Mouse (Mus musculus): Measurements from ENCODE around the gene Mthfd1.

Gene Mthfd1

DNA sequence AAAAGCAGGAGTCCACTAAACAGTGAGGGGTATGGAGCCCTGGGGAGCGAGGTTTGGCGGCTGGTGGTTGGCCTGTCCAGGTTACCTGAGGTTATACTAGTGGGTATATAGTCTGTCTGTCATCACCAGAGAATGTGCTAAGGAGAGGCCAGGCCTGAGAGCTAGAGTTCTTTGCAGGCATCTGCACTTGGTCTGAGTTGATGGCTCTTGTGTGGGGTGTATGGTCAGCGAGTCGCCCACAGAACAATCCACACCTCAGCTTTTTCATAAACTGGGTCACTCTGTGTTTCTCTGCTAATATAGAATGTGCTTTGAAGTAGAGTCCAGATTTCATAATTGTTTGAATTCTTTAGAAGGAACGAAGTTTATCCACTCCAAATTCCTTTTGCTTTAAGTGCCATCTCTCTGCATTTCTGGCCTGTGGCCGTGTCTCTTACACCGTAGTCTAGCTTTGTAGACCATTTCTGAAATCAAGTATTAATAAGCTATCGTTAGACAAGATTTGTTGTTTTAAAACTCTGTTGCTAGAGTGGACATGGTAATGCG lies 44.3 kb downstream of the Mthfd1 start:
- Histone ChIP-seq H3K27me3 (ENCODE audit: insufficient read depth, low read length) (no peaks in the 10 kb centered on the region), H3K9me3 (ENCODE audit: low read length) (no peaks in the 10 kb centered on the region), H3K4me3 (replicated peaks; ENCODE audit: low read length) (no peak overlapping the region), H3K4me1 (replicated peaks; ENCODE audit: low read depth, low read length) (no peaks in the 10 kb centered on the region), H3K36me3 (ENCODE audit: insufficient read depth, low read length) (peaks cover 100% of the 10 kb centered on the region)
- TF ChIP-seq NANOG (IDR thresholded peaks at IDR 0.05; ENCODE audit: borderline replicate concordance, low read length) (no peak), POU5F1 (IDR thresholded peaks at IDR 0.05; ENCODE audit: borderline replicate concordance, low read length) (no peak), CTCF (conservative IDR thresholded peaks at IDR 0.05; ENCODE audit: low read length) (no peak)

DNA sequence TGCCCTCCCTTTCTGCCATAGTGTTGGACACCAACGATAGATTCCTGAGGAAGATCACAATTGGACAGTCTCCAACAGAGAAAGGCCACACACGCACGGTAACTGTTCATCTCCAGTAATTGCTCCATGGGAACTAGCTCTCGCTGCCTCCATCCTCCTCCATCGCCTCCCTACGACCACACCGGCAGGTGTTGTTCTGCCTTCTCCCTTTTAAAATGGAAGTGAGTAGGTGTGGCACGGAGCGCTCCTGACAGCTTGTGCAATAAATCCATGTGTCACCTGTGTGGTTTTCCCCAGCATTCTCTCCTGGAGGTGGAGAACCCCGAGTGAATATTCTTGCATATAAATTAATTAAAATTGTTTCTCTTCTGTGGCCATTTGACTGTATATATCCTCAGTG lies 45.3 kb downstream of the Mthfd1 start:
- no peaks in the 10 kb centered on the region for H3K27me3 ChIP-seq (ENCODE audit: insufficient read depth, low read length)
- H3K36me3 ChIP-seq (ENCODE audit: insufficient read depth, low read length): peaks cover 98% of the 10 kb centered on the region
- peaks cover 6% of the 10 kb centered on the region for H3K4me1 ChIP-seq (replicated peaks; ENCODE audit: low read depth, low read length)
- H3K9me3 ChIP-seq (ENCODE audit: low read length): no peaks in the 10 kb centered on the region
- H3K4me3 ChIP-seq (replicated peaks; ENCODE audit: low read length): no peak overlapping the region
- TF ChIP-seq CTCF (conservative IDR thresholded peaks at IDR 0.05; ENCODE audit: low read length): no peak
- TF ChIP-seq NANOG (IDR thresholded peaks at IDR 0.05; ENCODE audit: borderline replicate concordance, low read length): no peak
- TF ChIP-seq POU5F1 (IDR thresholded peaks at IDR 0.05; ENCODE audit: borderline replicate concordance, low read length): no peak

DNA sequence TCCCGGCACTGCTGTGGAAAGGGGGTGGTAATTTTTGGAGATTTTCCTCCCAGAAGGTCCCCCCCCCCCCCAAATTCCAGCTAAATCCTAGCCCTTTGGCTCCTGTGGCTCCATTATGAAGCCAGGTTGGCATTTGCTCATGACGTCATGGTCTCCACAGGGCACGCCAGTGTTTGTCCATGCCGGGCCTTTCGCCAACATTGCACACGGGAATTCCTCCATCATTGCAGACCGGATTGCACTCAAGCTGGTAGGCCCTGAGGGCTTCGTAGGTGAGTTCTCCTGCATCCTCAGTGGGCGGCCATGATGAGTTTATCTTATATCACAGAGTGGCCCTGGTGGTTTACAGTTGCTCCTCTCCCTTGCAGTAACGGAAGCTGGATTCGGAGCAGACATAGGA lies 48.4 kb downstream of the Mthfd1 start:
- TF ChIP-seq POU5F1 (IDR thresholded peaks at IDR 0.05; ENCODE audit: borderline replicate concordance, low read length): no peak
- no peak for TF ChIP-seq CTCF (conservative IDR thresholded peaks at IDR 0.05; ENCODE audit: low read length)
- TF ChIP-seq NANOG (IDR thresholded peaks at IDR 0.05; ENCODE audit: borderline replicate concordance, low read length): no peak
- Histone ChIP-seq H3K9me3 (ENCODE audit: low read length) (no peaks in the 10 kb centered on the region), H3K4me3 (replicated peaks; ENCODE audit: low read length) (no peak overlapping the region), H3K27me3 (ENCODE audit: insufficient read depth, low read length) (no peaks in the 10 kb centered on the region), H3K4me1 (replicated peaks; ENCODE audit: low read depth, low read length) (peaks cover 27% of the 10 kb centered on the region), H3K36me3 (ENCODE audit: insufficient read depth, low read length) (peaks cover 97% of the 10 kb centered on the region)

DNA sequence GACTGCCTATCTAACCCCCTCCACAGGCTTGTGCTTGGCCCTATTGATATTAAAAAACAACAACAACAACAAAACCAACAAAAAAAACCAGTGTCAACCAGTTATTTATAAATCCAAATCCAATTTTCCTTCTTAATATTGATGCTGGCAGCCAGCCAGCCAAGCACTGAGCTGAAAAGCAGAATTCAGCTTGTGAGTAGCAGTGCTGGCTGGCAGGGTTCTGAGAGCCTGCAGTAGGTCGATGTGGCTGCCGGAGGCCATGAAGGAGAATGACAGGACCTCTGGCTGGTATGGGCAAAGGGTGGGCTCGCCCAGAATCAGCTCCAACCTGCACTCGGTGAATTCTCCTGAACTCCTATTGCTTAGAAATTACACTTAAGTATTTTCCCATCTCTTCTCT lies 49.1 kb downstream of the Mthfd1 start:
- Histone ChIP-seq H3K4me3 (replicated peaks; ENCODE audit: low read length) (no peak overlapping the region), H3K9me3 (ENCODE audit: low read length) (no peaks in the 10 kb centered on the region), H3K36me3 (ENCODE audit: insufficient read depth, low read length) (peaks cover 97% of the 10 kb centered on the region), H3K4me1 (replicated peaks; ENCODE audit: low read depth, low read length) (peaks cover 27% of the 10 kb centered on the region), H3K27me3 (ENCODE audit: insufficient read depth, low read length) (no peaks in the 10 kb centered on the region)
- TF ChIP-seq NANOG (IDR thresholded peaks at IDR 0.05; ENCODE audit: borderline replicate concordance, low read length) (no peak), POU5F1 (IDR thresholded peaks at IDR 0.05; ENCODE audit: borderline replicate concordance, low read length) (no peak), CTCF (conservative IDR thresholded peaks at IDR 0.05; ENCODE audit: low read length) (no peak)

DNA sequence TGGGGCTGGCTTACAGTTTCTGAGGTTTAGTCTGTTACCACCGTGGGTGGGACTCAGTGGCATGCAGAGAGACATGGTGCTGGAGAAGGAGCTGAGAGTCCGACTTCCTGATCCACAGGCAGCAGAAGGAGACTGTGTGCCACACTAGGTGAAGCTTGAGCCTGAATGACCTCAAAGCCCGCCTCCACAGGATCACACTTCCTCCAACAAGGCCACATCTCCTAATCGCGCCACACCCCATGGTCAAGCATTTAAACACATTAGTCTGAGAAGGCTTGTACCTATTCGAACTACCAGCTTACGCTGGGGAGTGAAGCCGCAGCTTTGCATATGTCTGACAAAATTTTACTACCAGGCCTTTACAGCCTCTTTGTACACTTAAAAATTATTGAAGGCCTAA lies 50.0 kb downstream of the Mthfd1 start:
- peaks cover 27% of the 10 kb centered on the region for H3K4me1 ChIP-seq (replicated peaks; ENCODE audit: low read depth, low read length)
- no peak for TF ChIP-seq CTCF (conservative IDR thresholded peaks at IDR 0.05; ENCODE audit: low read length)
- TF ChIP-seq NANOG (IDR thresholded peaks at IDR 0.05; ENCODE audit: borderline replicate concordance, low read length): no peak
- no peak for TF ChIP-seq POU5F1 (IDR thresholded peaks at IDR 0.05; ENCODE audit: borderline replicate concordance, low read length)

DNA sequence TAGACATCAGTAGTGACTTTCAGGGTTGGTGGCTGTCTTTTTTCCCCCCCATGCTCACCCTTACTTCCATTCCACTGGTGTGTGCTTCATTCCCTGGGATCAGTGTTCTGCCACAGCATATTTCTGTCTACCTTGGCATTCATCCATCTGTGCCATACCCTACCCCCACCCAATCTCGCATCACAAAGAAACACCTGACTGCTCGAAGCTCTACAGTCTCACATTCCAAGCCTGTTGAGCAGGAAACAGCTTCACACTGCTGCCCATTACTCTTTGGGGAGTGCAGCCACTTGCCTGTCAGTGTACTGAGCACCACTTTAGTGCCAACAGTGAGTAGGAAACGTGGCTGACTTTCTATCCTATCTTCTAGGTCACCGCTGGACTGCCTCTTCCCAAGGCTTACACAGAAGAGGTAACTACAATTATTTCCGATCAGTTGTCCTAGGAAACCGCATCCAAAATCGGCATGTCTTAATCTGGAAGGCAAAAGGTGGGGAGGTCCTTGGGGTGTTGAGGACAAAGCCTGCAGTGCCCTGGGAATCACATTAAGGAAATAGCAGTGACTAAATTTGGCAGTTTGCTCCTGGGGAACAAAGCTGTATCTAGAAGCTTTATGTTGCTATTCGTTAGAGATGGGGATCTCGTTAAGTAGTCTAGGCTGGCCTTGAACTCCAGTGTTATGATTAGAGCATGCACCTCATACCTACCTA lies 51.9 kb downstream of the Mthfd1 start:
- Histone ChIP-seq H3K36me3 (ENCODE audit: insufficient read depth, low read length) (peaks cover 97% of the 10 kb centered on the region), H3K4me1 (replicated peaks; ENCODE audit: low read depth, low read length) (peaks cover 27% of the 10 kb centered on the region), H3K9me3 (ENCODE audit: low read length) (no peaks in the 10 kb centered on the region), H3K4me3 (replicated peaks; ENCODE audit: low read length) (no peak overlapping the region), H3K27me3 (ENCODE audit: insufficient read depth, low read length) (no peaks in the 10 kb centered on the region)
- TF ChIP-seq CTCF (conservative IDR thresholded peaks at IDR 0.05; ENCODE audit: low read length) (no peak), POU5F1 (IDR thresholded peaks at IDR 0.05; ENCODE audit: borderline replicate concordance, low read length) (peak; percentile 26; the same call in 1 of the 2 replicates)

More for the DNA sequence above, 50.0 kb downstream of the Mthfd1 start:
- H3K36me3 ChIP-seq (ENCODE audit: insufficient read depth, low read length): peaks cover 97% of the 10 kb centered on the region
- no peaks in the 10 kb centered on the region for H3K27me3 ChIP-seq (ENCODE audit: insufficient read depth, low read length)
- no peak overlapping the region for H3K4me3 ChIP-seq (replicated peaks; ENCODE audit: low read length)
- no peaks in the 10 kb centered on the region for H3K9me3 ChIP-seq (ENCODE audit: low read length)

DNA sequence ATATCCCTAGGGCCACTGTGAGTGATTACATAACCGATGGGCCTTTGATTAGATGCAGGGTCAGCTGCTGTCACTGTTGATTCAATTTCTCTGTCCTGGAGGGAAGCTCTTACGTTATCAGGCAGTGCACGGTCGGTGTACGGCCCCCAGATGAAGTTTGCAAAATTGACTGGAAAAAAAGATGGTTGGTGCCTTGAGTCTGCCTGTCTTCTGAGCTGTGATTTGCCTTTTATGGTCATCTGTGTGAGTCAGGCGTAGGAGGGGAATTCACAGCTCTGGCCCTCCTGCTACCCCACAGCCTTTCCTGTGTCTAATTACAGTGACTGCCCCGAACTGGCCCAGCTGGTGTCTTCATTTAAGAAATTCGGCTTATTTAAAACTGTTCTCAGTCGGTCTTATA lies 52.9 kb downstream of the Mthfd1 start:
- Histone ChIP-seq H3K36me3 (ENCODE audit: insufficient read depth, low read length) (peaks cover 97% of the 10 kb centered on the region), H3K4me3 (replicated peaks; ENCODE audit: low read length) (no peak overlapping the region), H3K4me1 (replicated peaks; ENCODE audit: low read depth, low read length) (peaks cover 27% of the 10 kb centered on the region), H3K27me3 (ENCODE audit: insufficient read depth, low read length) (no peaks in the 10 kb centered on the region), H3K9me3 (ENCODE audit: low read length) (no peaks in the 10 kb centered on the region)
- TF ChIP-seq CTCF (conservative IDR thresholded peaks at IDR 0.05; ENCODE audit: low read length): no peak
- TF ChIP-seq POU5F1 (IDR thresholded peaks at IDR 0.05; ENCODE audit: borderline replicate concordance, low read length): no peak

DNA sequence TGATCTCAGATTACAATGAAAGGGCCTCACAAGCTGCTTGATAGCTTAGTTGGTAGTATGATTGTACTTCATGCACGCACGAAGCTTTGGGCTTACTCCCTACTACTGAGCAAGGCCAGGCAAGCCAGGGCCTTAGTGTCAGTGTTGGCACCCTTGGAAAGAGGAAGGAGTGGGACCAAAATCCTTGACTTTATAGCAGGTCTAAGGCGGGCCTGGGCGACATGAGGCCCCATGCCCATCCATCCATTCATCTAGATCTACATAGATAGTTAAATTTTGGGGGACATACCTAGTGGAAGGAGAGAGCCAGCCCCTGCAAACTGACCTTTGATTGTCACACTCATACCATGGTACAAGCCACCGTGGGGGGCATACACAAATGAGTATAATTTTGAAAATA lies 53.3 kb downstream of the Mthfd1 start:
- Histone ChIP-seq H3K4me3 (replicated peaks; ENCODE audit: low read length) (no peak overlapping the region), H3K4me1 (replicated peaks; ENCODE audit: low read depth, low read length) (peaks cover 27% of the 10 kb centered on the region), H3K27me3 (ENCODE audit: insufficient read depth, low read length) (no peaks in the 10 kb centered on the region), H3K36me3 (ENCODE audit: insufficient read depth, low read length) (peaks cover 97% of the 10 kb centered on the region), H3K9me3 (ENCODE audit: low read length) (no peaks in the 10 kb centered on the region)
- TF ChIP-seq NANOG (IDR thresholded peaks at IDR 0.05; ENCODE audit: borderline replicate concordance, low read length) (no peak), POU5F1 (IDR thresholded peaks at IDR 0.05; ENCODE audit: borderline replicate concordance, low read length) (no peak), CTCF (conservative IDR thresholded peaks at IDR 0.05; ENCODE audit: low read length) (no peak)

DNA sequence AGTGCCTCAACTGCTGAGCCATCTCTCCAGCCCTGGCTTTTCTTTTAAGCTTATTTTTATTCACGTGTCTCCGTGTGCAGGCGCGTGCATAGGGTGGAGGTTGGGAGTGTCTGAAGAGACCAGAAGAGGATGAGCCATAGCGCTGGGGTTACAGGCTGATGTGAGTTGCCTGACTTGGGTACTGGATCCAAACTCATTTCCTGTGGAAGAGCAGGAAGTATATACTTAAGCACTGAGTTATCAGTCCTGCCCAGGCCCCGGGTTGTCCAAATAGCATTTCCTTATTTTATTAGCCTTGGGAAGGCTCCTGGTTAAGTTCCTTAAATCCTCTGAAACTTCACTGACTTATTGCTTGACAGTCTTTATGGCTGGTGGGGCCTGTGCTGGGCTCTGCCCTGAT lies 54.9 kb downstream of the Mthfd1 start:
- H3K27me3 ChIP-seq (ENCODE audit: insufficient read depth, low read length): no peaks in the 10 kb centered on the region
- no peak for TF ChIP-seq POU5F1 (IDR thresholded peaks at IDR 0.05; ENCODE audit: borderline replicate concordance, low read length)
- no peak for TF ChIP-seq NANOG (IDR thresholded peaks at IDR 0.05; ENCODE audit: borderline replicate concordance, low read length)
- no peak for TF ChIP-seq CTCF (conservative IDR thresholded peaks at IDR 0.05; ENCODE audit: low read length)
- no peak overlapping the region for H3K4me3 ChIP-seq (replicated peaks; ENCODE audit: low read length)
- H3K36me3 ChIP-seq (ENCODE audit: insufficient read depth, low read length): peaks cover 99% of the 10 kb centered on the region
- peaks cover 23% of the 10 kb centered on the region for H3K4me1 ChIP-seq (replicated peaks; ENCODE audit: low read depth, low read length)
- H3K9me3 ChIP-seq (ENCODE audit: low read length): no peaks in the 10 kb centered on the region

All from E14TG2a.4 (cell line).